Mouse (Mus musculus) ovary, postnatal 10 days (tissue): ENCODE results near the gene Hnrnpab.
"Not testable (repeated sequence)": the region's sequence is repeated elsewhere in the genome, so short reads cannot be mapped to it uniquely, and the experiment has no call there.

ENCODE experiments used
- DNase-seq: peaks from one replicate; pipeline ENCODE4 v3.0.0; 2022; ENCODE audit warnings: low spot score

The Hnrnpab gene

GRCm38 (mm10) chr11:51633721-51634120, 27.1 kb upstream of the Hnrnpab start:
- DNase-seq: no peak

DNA sequence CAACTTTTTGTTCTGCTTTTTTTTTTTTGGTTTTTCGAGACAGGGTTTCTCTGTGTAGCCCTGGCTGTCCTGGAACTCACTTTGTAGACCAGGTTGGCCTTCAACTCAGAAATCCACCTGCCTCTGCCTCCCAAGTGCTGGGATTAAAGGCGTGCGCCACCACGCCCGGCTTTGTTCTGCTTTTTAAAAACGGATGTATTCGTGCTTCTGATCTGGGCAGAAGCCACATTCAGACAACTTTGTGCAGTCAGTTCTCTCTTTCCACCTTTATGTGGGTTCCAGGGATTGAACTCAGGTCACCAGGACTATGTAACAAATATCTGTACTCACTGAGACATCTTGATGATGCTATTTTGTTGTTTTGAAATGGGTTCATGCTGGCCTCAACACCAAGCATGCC, 26.6 kb upstream of the Hnrnpab start:
- not testable (repeated sequence) for DNase-seq

DNA sequence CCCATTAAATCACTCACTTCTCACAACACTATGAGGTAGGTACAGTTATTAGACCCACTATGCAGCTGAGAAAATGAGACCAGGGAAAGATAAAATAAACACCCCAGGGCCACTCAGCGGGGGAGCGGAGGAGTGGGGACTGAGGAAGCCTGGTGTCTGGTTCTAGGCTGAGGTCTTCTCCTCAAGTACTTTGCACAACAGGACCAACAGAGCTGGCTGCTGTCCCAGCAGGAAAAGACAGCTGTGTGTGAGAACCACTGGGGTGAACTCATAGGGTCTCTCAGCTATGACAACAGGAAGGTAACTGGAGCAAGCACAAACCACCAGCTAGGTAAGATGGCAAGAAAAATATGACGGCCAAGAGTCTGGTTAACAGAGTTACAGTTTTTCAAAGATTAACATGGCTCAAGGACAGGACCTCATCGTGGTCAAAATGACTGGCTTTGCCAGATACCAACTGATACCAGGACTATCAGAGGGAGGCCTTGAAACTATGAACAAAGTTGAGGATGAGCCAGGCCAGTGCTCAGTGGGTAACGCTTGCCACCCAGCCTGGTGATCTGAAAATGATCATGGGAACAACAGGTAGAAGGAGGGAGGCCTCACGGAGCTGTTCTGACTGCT, 25.6 kb upstream of the Hnrnpab start:
- no peak for DNase-seq

- no peak for DNase-seq
These were observed 23.1 kb upstream of the Hnrnpab start for GRCm38 (mm10) chr11:51629651-51630314.

GRCm38 (mm10) chr11:51627907-51628306, 21.3 kb upstream of the Hnrnpab start:
- DNase-seq: no peak

- DNase-seq: no peak
These were observed 20.8 kb upstream of the Hnrnpab start for GRCm38 (mm10) chr11:51627425-51627824.

DNA sequence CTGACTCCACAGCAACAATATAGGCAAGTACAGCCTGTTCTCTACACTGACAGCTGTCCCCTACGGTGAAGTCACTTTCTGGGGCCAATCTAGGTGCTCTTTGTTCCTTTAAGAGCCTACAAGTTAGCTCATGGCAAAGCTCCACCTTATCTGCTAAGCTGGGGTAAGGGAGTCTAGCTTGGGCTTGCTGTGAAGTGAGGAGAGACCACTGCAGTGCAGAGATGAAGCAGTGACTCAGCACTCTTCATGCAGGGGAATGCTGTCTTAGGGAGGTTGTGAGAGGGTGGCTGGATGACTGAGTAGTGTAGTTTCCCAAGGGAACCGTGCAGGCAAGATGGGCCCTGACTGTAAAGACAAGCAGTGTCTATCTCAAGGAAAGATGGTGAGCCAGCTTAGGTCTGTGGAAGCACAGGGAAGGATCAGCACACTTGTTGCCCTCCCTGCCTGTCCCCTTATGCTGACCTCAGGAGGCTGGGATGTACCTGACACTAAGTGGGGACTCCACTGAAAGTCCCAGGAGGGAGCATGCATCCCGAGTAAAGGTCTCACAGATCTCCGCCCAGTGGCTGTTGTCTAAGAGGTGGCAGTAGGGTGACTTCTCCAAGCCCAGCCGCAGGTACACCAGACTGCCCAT, 18.7 kb upstream of the Hnrnpab start:
- no peak for DNase-seq

DNA sequence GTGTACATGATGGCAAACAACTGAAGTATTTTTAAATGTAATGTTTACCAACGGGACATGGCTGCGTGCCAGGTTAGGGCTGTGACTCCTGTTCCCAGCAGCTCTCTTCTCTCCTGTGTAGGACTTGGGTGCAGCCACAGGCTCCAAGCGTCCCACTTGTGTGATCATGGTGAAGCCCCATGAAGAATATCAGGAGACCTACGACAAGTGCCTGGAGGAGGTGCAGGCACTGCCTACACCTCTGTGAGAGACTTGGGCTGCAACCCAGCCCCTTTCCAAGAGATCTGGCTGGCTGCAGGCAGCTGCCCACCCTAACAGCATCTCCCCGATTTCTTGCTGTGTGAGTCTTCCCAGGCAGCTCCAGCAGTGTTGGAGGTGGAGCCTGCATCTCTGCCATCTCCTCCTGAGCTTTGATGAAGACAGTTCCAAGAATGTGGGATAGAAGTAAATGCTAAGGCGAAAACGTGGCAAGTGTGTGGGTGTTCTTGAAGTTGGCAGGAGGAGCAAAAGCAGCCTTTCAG, 16.4 kb upstream of the Hnrnpab start:
- no peak for DNase-seq

- no peak for DNase-seq
These were observed 15.1 kb upstream of the Hnrnpab start for GRCm38 (mm10) chr11:51621776-51622175.

DNA sequence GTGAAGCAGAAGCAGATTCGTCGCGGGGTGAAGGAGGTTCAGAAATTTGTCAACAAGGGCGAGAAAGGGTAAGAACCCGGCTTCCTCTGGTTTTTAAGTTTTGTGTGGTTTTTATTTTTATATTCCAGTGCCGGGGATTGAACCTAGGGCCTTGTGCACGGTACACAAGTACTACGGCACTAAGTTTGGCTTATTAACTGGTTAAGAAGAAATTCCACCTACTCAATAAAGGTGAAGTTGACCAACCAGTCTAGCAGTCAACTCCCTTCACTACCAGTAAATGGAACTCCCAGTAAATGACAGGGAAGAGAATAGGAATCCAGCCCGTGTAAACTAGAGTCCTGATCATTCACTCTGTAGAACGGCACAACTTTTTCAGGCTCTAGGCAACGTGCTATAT, 13.4 kb upstream of the Hnrnpab start:
- no peak for DNase-seq

- peak; percentile 78 for DNase-seq
These were observed 12.9 kb upstream of the Hnrnpab start, which contains the start of gene Nhp2 for GRCm38 (mm10) chr11:51619409-51620060. Gene Nhp2 (plus strand): TSS chr11:51619735.

GRCm38 (mm10) chr11:51618894-51619408, 12.3 kb upstream of the Hnrnpab start:
- DNase-seq: no peak

- DNase-seq: no peak
These were observed 11.0 kb upstream of the Hnrnpab start for GRCm38 (mm10) chr11:51617693-51618092.

DNA sequence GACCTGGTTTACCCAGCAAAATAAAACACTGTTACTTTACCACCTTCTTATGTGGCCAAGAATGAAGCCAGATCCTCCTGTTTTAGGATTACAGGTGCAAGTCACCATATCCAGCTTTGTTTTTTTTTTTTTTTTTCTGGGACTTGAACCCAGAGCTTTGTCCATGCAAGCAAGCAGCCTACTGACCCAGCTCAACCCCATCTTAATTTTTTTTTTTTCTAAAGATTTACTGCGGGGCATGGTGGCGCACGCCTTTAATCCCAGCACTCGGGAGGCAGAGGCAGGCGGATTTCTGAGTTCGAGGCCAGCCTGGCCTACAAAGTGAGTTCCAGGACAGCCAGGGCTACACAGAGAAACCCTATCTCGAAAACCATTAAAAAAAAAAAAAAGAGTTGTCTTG, 9.5 kb upstream of the Hnrnpab start:
- not testable (repeated sequence) for DNase-seq

- DNase-seq: peak; percentile 50
These were observed 9.0 kb upstream of the Hnrnpab start for GRCm38 (mm10) chr11:51615601-51616000.

DNA sequence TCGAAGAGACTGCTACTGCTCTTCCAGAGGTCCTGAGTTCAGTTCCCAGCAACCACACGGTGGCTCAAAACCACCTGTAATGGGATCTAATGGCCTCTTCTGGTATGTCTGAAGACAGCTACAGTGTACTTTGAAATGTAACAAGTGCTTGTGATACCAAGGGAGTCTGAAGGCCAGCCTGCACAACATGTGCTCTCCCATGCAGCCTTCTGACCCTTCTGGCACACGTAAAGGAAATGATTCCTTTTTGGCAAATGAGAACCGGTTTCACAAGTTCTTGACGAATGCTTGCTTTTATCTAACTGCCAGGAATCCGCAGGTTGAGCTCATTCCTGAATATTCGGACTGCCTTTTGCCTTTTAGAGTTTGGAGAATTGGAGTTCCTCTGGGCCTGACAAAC, 8.5 kb upstream of the Hnrnpab start:
- no peak for DNase-seq

DNA sequence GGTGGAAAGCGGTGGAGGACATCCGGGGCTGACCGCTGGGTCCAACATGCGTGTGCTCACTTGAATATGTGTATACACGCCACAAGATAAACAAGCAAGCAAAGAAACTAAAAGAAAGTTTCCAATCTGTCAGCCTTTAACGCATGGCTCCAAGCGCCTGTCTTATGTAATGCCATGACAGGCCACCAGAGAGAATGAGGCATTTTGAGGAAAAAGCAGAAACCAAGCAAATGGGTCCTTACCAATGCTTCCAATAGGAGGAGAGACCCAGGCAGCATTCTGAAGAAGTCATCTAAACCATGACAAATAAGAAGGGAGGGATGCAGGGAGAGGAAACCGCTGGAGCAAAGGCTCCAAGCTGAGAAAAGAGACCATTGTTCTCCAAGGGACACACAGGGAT, 7.6 kb upstream of the Hnrnpab start:
- DNase-seq: no peak

- DNase-seq: not testable (repeated sequence)
These were observed 3.3 kb upstream of the Hnrnpab start for GRCm38 (mm10) chr11:51609940-51610339.

- no peak for DNase-seq
These were observed 2.7 kb upstream of the Hnrnpab start for GRCm38 (mm10) chr11:51609266-51609909.

- DNase-seq: no peak
These were observed 570 bp upstream of the Hnrnpab start for GRCm38 (mm10) chr11:51607096-51607738.
